Mouse (Mus musculus): Measurements from ENCODE around the gene Knstrn. TPM values are rescaled to one million over a fixed set of nuclear protein-coding genes. Genes with fewer than 3 reads are reported as not detected.

The Knstrn gene
- total RNA-seq, 2 experiments from 2014 or later, result 50.8 to 215 TPM

GRCm38 (mm10) chr2:118790551-118791525 is 23.0 kb upstream of the Knstrn start:
- peak; percentile 73 for ATAC-seq (replicated peaks; ENCODE audit: poor library complexity)

DNA sequence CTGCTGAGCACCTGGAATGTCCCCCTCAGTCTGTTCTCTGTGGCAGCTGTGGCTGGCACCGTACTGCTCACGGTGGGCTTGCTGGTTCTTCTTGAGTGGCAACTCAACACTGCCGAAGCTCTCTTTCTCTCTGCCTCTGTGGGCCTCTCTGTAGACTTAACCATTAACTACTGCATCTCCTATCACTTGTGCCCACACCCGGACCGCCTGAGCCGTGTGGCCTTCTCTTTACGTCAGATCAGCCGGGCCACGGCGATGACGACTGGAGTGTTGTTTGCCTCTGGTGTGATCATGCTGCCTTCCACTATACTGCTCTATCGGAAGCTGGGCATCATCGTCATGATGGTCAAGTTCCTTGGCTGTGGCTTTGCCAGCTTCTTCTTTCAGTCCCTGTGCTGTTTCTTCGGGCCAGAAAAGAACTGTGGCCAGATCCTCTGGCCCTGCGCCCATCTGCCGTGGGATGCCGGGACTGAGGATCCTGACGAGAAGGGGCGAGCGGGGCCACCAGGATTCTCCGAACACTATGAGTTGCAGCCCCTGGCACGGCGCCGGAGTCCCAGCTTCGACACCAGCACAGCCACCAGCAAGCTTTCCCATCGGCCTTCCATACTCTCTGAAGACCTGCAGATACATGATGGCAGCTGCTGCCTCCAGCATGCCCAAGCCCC is 22.1 kb upstream of the Knstrn start:
- ATAC-seq (replicated peaks; ENCODE audit: poor library complexity), result no peak

- no peak for ATAC-seq (replicated peaks; ENCODE audit: poor library complexity)
Observed at GRCm38 (mm10) chr2:118792259-118792613, 21.6 kb upstream of the Knstrn start.

DNA sequence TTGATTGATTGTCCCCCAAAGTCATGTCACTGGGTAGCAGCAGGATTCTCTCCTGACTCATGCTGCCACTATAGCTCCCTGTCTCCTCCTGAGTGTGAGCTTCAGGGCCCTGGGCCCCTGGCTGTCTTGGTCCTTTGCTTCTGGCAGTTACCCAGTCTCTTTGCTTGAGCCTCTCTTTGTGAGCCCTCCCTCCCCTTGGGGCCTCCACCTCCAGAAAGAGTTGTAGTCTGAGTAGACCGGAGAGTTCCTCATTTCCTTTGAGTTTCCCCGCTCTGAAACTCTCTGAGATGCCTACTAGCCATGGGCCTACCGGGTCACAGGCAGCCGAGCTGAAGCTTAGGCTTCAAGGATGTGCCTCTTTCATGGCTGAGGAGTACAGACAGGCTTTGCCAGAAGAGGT is 20.2 kb upstream of the Knstrn start:
- ATAC-seq (replicated peaks; ENCODE audit: poor library complexity), result no peak

GRCm38 (mm10) chr2:118802542-118803118 is 11.2 kb upstream of the Knstrn start:
- ATAC-seq (replicated peaks; ENCODE audit: poor library complexity), result no peak

GRCm38 (mm10) chr2:118804474-118804873 is 9.3 kb upstream of the Knstrn start:
- peak; percentile 91 for ATAC-seq (replicated peaks; ENCODE audit: poor library complexity)

DNA sequence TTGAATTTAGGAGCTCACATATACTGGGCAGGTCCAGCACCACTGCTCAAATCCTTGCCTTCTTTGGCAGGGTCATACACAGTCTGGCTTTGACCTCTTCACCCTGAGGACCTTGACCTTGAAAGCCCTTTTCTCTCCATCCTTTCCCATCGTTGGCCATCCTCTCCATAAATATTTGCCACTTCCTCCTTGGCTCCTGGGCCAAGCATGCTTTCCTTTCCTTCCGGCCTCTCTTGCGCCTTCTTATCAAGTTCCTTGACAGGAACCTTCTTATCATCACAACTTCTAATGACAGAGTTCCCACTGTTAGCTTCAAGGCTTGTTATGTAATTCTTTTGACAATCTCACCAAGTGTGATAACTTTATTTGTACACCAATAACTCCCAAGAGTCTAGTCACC is 8.7 kb upstream of the Knstrn start:
- no peak for ATAC-seq (replicated peaks; ENCODE audit: poor library complexity)

DNA sequence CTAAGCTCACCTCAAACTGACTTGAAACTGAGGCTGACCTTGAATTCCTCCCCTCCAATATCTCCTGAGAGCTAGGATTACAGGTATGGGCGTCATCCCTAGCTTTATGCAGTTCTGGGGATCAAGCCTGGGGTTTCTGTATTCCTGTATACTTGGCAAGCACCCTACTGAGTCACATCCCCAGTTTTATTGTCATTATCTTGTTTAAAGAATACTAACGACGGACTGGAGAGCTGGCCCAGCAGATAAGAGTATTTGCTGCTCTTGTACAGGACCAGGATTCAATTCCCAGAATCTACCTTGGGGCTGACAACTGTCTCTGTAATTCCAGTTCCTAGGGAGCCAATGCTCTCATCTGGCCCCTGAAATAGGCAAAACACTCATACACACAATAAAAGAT is 8.0 kb upstream of the Knstrn start:
- ATAC-seq (replicated peaks; ENCODE audit: poor library complexity), result no peak

DNA sequence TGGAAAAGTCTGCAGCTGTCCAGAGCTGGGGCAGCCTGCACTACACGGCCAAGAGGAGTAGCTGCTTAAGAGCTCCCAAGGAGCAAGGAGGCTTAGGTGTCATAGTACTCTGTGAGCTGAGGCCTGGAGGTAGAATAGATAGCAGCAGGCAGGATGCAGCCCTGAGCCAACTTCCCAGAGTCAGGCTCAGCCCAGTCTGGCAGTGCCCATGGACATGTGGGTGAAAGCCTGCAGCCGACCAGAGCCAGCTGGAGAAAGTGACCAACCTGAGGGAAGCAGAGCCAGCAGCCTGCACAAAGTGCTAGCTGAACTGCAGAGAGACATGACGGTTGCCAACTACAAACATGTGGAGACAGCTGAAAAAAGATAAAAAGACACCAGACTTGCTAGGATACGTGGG is 6.9 kb upstream of the Knstrn start:
- ATAC-seq (replicated peaks; ENCODE audit: poor library complexity), result peak; percentile 35

GRCm38 (mm10) chr2:118810861-118811260 is 2.9 kb upstream of the Knstrn start:
- ATAC-seq (replicated peaks; ENCODE audit: poor library complexity), result no peak

- ATAC-seq (replicated peaks; ENCODE audit: poor library complexity), result no peak
Observed at GRCm38 (mm10) chr2:118812724-118813123, 1.1 kb upstream of the Knstrn start.

DNA sequence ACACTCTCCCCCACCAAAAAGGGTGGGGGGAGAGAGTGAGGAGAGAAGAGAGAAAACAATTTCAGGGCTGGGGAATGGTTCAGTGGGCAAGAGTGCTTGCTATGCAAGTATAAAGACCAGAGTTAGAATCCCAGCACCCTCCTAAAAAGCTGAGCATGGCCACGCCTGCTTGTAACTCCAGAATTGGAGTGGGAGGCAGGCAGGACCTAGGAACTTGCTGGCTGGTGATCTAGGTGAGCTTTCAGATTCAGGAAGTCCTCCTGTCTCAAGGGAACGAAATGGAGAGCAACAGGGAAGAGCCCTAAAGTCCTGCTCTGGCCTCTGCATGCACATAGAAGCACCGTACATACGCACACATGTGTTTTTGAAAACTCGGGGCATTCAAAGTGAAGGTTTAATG is 9.0 kb downstream of the Knstrn start:
- ATAC-seq (replicated peaks; ENCODE audit: poor library complexity), result no peak

- no peak for ATAC-seq (replicated peaks; ENCODE audit: poor library complexity)
Observed at GRCm38 (mm10) chr2:118824396-118824795, 10.6 kb downstream of the Knstrn start.

- ATAC-seq (replicated peaks; ENCODE audit: poor library complexity), result no peak
Observed at GRCm38 (mm10) chr2:118829096-118829495, 15.3 kb downstream of the Knstrn start.

- ATAC-seq (replicated peaks; ENCODE audit: poor library complexity), result peak; percentile 50; the same call in 1 of the 2 replicates
Observed at GRCm38 (mm10) chr2:118834061-118834460, 20.3 kb downstream of the Knstrn start.

GRCm38 (mm10) chr2:118835115-118835514 is 21.3 kb downstream of the Knstrn start:
- no peak for ATAC-seq (replicated peaks; ENCODE audit: poor library complexity)

GRCm38 (mm10) chr2:118838330-118838729 is 24.5 kb downstream of the Knstrn start:
- ATAC-seq (replicated peaks; ENCODE audit: poor library complexity), result no peak

- no peak for ATAC-seq (replicated peaks; ENCODE audit: poor library complexity)
Observed at GRCm38 (mm10) chr2:118841186-118841585, 27.4 kb downstream of the Knstrn start.

GRCm38 (mm10) chr2:118841774-118842173 is 28.0 kb downstream of the Knstrn start:
- ATAC-seq (replicated peaks; ENCODE audit: poor library complexity), result no peak

GRCm38 (mm10) chr2:118844427-118844826 is 30.6 kb downstream of the Knstrn start:
- no peak for ATAC-seq (replicated peaks; ENCODE audit: poor library complexity)

- ATAC-seq (replicated peaks; ENCODE audit: poor library complexity), result peak; percentile 55
Observed at GRCm38 (mm10) chr2:118846246-118846645, 32.4 kb downstream of the Knstrn start.

DNA sequence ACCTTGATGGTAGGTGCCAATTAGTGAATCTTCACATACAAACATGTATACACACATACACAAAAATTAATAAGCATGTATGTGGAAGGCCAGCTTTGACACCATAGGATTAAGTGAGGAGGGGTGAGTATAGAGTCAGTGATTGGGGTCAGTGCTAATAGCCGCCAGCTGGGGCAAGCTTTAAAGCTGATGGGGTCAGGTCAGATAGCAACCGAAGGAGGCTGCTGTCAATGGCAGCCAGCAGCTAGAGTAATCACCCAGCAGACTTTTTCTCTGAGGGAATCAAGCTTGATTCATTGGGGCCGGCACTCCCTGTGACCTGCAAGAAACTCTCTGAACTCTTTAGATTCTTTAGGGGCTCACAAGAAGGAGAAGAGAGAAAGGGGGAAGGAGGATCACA is 38.0 kb downstream of the Knstrn start:
- ATAC-seq (replicated peaks; ENCODE audit: poor library complexity), result no peak

All from megakaryocyte progenitor cell, adult 5-6 weeks (primary cell).